Mouse (Mus musculus) intestine, embryonic 16.5 days (tissue): Measurements from ENCODE around the gene Atxn7l3. TPM values are rescaled to one million over a fixed set of nuclear protein-coding genes. Genes with fewer than 3 reads are reported as not detected.

Experiments
- ATAC-seq: fragments of 200-750 bp; cut with Nextera tagmentation; 2 replicates; pipeline ENCODE4 v1.8.0; 2017; ENCODE audit warnings: moderate TSS enrichment, moderate library complexity
- H3K27ac ChIP-seq: fragments of 300-500 bp; sonication (generic); 2 replicates; pipeline ENCODE4 v1.5.1; 2014; ENCODE audit warnings: mild to moderate bottlenecking, low read length
- H3K27me3 ChIP-seq: fragments of 300-500 bp; sonication (generic); replicated peaks from 2 replicates; pipeline ENCODE4 v1.6.1; 2014; ENCODE audit warnings: low read length, control low read depth, mixed read lengths; ENCODE audit not compliant: control insufficient read depth, insufficient read depth
- H3K36me3 ChIP-seq: fragments of 300-500 bp; sonication (generic); 2 replicates; pipeline ENCODE4 v1.6.1; 2014; ENCODE audit warnings: low read length, control low read depth; ENCODE audit not compliant: control insufficient read depth, insufficient read depth
- H3K4me1 ChIP-seq: fragments of 300-500 bp; sonication (generic); 2 replicates; pipeline ENCODE4 v1.6.1; 2014; ENCODE audit warnings: low read length, control low read depth, mixed read lengths; ENCODE audit not compliant: control insufficient read depth, insufficient read depth
- H3K4me2 ChIP-seq: fragments of 300-500 bp; sonication (generic); 2 replicates; pipeline ENCODE4 v1.6.1; 2014; ENCODE audit warnings: low read depth, low read length, control low read depth
- H3K4me3 ChIP-seq: fragments of 300-500 bp; sonication (generic); 2 replicates; pipeline ENCODE4 v1.5.1; 2014; ENCODE audit warnings: mild to moderate bottlenecking, low read length
- H3K9ac ChIP-seq: fragments of 300-500 bp; sonication (generic); 2 replicates; pipeline ENCODE4 v1.6.1; 2014; ENCODE audit warnings: low read depth, low read length
- H3K9me3 ChIP-seq: fragments of 300-500 bp; sonication (generic); 2 replicates; pipeline ENCODE4 v1.6.1; 2016; ENCODE audit warnings: low read length, control low read depth; ENCODE audit not compliant: control insufficient read depth
- WGBS: fragments of 180-500 bp; shearing (Covaris S2); extraction: QIAGEN DNeasy Blood & Tissue Kit; methylation state at CpG from one replicate; pipeline ENCODE4 v1.1.7; 2014; 5-methylcytosine and 5-hydroxymethylcytosine counted together
- polyA plus RNA-seq: library from polyadenylated mRNA; unstranded; fragments of >200 nt; fragmentation: Nextera tagmentation; extraction: Ambion mirVana; gene quantifications from 2 replicates; pipeline ENCODE4 v1.2.1, GENCODE M21; 2015

Atxn7l3 gene
- polyA plus RNA-seq, 1 experiment from 2014 or later = 8.8 TPM

DNA sequence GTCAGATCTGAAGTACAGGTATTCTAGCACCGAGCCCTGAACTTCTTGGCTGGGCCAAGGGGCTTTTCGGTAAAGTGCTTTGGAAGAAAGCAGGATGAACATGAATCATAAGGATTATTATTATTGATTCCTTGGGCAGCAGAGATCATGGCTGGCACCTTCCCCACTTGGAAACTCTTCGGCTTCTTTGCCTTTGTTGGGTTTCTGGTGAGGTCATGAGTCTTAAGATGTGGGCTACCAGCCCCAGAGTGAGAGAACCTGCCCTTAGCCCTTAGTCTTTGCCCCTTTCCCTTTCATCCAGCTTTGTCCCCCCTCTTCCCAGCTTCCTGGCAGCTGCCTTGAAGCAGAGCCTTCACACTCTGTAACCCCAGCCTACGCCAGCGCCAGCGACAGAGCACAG lies 25.5 kb upstream of the Atxn7l3 start:
- Histone ChIP-seq H3K4me2 (no peak overlapping the region), H3K9ac (no peak overlapping the region), H3K4me1 (peaks cover 3% of the 10 kb centered on the region; the same call in 1 of the 2 replicates), H3K4me3 (no peak overlapping the region), H3K9me3 (no peaks in the 10 kb centered on the region), H3K36me3 (no peaks in the 10 kb centered on the region), H3K27ac (no peak overlapping the region), H3K27me3 (no peaks in the 10 kb centered on the region)
- no peak for ATAC-seq
- 80% methylated on average over 6 of the region's 6 CpGs for WGBS

GRCm38 (mm10) chr11:102320686-102321005 lies 24.2 kb upstream of the Atxn7l3 start:
- no peak for ATAC-seq
- Histone ChIP-seq H3K27me3 (no peaks in the 10 kb centered on the region), H3K4me2 (peak overlapping the region; percentile 96), H3K4me1 (peaks cover 10% of the 10 kb centered on the region), H3K36me3 (no peaks in the 10 kb centered on the region), H3K9ac (peak overlapping the region; percentile 100), H3K9me3 (no peaks in the 10 kb centered on the region), H3K4me3 (peak overlapping the region; percentile 99), H3K27ac (peak overlapping the region; percentile 99)
- 15% methylated on average over 10 of the region's 10 CpGs for WGBS

- Histone ChIP-seq H3K4me2 (peak overlapping the region; percentile 96), H3K4me1 (peaks cover 15% of the 10 kb centered on the region), H3K4me3 (peak overlapping the region; percentile 99), H3K27me3 (no peaks in the 10 kb centered on the region), H3K9me3 (no peaks in the 10 kb centered on the region), H3K27ac (peak overlapping the region; percentile 99), H3K9ac (peak overlapping the region; percentile 100), H3K36me3 (no peaks in the 10 kb centered on the region)
- under 1% methylated on average over 38 of the region's 38 CpGs for WGBS
- ATAC-seq = peak; percentile 16; the same call in 1 of the 2 replicates
Measured at GRCm38 (mm10) chr11:102319941-102320685, 23.7 kb upstream of the Atxn7l3 start.

DNA sequence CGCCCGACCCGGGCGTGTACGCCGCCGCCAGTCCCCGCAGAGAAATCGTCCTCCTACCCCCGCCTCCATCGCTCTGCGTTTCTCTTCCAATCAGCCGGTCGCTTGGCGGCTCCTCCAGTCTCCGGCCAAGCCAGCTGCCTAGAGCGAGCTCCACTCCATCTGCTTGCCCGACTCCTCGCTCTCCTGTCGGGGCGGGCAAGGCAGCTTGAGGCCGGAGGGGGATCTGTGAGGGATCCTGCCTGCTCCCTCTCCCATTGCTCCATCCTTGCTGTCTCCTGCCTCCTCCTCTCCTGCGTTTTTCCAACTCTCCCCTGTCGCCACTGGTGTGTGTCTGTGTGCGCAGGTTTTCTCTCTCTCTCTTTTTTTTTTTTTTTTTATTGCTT lies 23.0 kb upstream of the Atxn7l3 start, which contains the start of gene Ubtf:
Ubtf (minus strand) TSS at position 333 of the 383 bp plus-strand sequence.
- WGBS = 0% methylated on average over 25 of the region's 25 CpGs
- peaks cover under 1% of the 10 kb centered on the region; the same call in 1 of the 2 replicates for H3K36me3 ChIP-seq
- peak within 1 kb of the TSS; percentile 99 for H3K27ac ChIP-seq
- ATAC-seq = peak; percentile 7; the same call in 1 of the 2 replicates
- peak within 1 kb of the TSS; percentile 96 for H3K4me2 ChIP-seq
- H3K4me1 ChIP-seq = peaks cover 15% of the 10 kb centered on the region
- peak within 1 kb of the TSS; percentile 99 for H3K4me3 ChIP-seq
- H3K9me3 ChIP-seq = no peaks in the 10 kb centered on the region
- H3K9ac ChIP-seq = peak within 1 kb of the TSS; percentile 100
- H3K27me3 ChIP-seq = no peaks in the 10 kb centered on the region

GRCm38 (mm10) chr11:102318576-102319409 lies 22.4 kb upstream of the Atxn7l3 start:
- Histone ChIP-seq H3K4me2 (peak overlapping the region; percentile 96), H3K27ac (peak overlapping the region; percentile 99), H3K9me3 (no peaks in the 10 kb centered on the region), H3K4me3 (peak overlapping the region; percentile 99), H3K36me3 (peaks cover 7% of the 10 kb centered on the region), H3K27me3 (no peaks in the 10 kb centered on the region), H3K4me1 (peaks cover 15% of the 10 kb centered on the region), H3K9ac (peak overlapping the region; percentile 100)
- peak; percentile 17 for ATAC-seq
- WGBS = under 1% methylated on average over 79 of the region's 84 CpGs

DNA sequence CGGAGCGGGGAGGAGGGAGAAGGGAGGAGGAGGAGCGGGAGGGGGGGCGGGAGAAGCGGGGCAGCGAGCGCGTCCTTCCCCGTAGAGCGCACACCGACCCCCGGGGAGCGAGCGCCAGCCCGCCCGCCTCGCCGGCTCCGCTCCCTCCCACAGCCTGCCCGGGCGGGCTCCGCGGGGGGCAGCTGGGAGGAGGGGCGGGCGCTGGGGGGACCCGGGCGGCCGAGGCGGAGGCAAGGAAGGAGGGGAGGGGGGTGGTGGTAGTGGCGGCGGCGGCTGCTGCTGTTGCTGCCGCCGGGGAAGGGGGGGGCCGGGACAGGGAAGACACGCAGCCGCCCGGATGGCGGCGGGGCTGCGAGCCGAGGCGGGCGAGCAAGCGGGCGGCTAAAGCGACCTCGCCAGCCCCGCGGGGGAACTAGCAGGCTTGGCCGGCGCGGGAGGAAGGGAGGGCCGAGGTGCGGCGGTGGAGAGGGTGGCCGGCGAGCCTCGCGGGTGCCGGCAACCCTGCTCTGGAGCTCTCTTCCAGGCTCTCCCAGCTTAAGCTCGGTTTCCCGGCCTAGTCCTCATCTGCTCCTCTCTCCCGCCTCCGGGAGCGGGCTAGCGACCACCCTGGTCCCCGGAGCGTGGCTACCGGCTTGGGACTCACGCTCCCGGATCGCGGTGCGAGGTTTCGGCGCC lies 21.6 kb upstream of the Atxn7l3 start:
- peaks cover 12% of the 10 kb centered on the region for H3K36me3 ChIP-seq
- peak; percentile 67 for ATAC-seq
- H3K4me2 ChIP-seq = peak overlapping the region; percentile 96
- under 1% methylated on average over 42 of the region's 77 CpGs for WGBS
- peak overlapping the region; percentile 99 for H3K27ac ChIP-seq
- peaks cover 15% of the 10 kb centered on the region for H3K4me1 ChIP-seq
- peak overlapping the region; percentile 99 for H3K4me3 ChIP-seq
- peak overlapping the region; percentile 100 for H3K9ac ChIP-seq
- no peaks in the 10 kb centered on the region for H3K9me3 ChIP-seq
- no peaks in the 10 kb centered on the region for H3K27me3 ChIP-seq

DNA sequence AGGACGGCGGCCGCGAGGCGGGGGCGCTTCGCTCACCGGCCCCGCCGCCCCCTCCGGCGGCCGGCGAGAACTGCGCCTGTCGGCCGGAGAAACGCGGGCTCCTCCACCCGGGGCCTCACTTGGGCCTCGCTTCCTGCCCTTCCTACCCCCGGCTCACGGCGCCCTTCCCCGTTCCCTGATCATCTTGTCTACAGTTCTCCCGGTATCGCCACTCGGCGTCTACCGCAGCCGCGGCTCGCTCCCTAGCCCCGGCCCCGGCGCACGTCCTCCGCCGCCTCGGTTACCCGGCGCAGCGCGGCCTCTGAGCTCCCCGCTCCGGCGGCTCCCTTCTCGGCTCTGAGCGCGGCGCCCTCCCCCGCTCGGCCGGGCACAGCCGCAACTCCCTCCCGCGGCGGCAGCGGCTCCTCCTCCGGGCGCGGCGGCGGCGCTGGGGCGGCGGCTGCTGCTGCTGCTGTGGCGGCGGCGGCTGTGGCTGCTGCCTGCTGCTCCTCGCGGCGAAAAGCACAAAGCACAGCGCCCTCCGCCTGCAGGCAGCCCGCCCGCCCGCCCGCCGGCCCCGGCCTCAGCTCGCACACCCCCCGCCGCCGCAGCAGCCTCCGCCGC lies 21.0 kb upstream of the Atxn7l3 start:
- Histone ChIP-seq H3K27ac (peak overlapping the region; percentile 99), H3K4me1 (peaks cover 15% of the 10 kb centered on the region), H3K9ac (peak overlapping the region; percentile 100), H3K36me3 (peaks cover 16% of the 10 kb centered on the region), H3K27me3 (no peaks in the 10 kb centered on the region), H3K9me3 (no peaks in the 10 kb centered on the region), H3K4me3 (peak overlapping the region; percentile 99), H3K4me2 (peak overlapping the region; percentile 32)
- ATAC-seq = peak; percentile 27
- WGBS = 0% methylated on average over 72 of the region's 87 CpGs

DNA sequence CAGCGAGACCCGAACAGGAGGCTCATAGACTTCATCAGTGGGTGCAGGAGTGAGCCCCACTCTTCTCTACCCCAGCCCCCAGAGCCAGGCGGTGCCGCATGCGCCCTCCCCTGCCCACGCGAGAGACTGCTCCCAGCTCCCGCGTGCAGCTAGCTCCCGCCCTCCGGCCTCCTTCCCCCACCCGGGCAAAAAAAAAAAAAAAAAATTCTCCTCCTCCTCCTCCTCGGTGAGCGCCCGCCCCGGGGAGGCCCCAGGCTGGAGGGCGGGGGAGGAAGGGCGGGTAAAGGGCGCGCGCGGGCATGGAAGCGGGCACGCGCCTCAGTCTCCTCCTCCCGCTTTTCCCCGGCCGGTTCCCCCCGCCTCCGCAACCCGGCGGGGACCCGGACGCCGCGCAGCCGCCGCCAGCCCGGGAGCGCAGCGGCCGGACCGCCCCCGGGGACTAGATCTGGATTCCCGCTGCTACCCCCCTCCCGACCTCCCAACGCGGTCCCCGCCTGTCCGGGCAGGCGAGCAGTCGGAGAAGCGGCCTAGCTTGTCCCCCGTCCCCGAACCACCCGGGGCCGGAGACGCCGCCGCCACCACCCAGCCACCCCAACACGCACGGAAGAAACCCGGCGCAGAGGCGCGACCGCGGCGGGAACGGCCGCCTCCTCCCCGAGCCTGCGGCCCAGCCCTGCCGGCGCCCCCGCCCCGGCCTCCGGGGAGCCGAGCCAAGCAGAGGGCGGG lies 20.3 kb upstream of the Atxn7l3 start:
- peak overlapping the region; percentile 99 for H3K4me3 ChIP-seq
- peak overlapping the region; percentile 93 for H3K4me2 ChIP-seq
- H3K27ac ChIP-seq = peak overlapping the region; percentile 99
- peak; percentile 43 for ATAC-seq
- WGBS = under 1% methylated on average over 57 of the region's 80 CpGs
- H3K4me1 ChIP-seq = peaks cover 15% of the 10 kb centered on the region
- no peaks in the 10 kb centered on the region for H3K27me3 ChIP-seq
- H3K36me3 ChIP-seq = peaks cover 16% of the 10 kb centered on the region
- no peaks in the 10 kb centered on the region for H3K9me3 ChIP-seq
- peak overlapping the region; percentile 100 for H3K9ac ChIP-seq
